Mouse (Mus musculus): ENCODE measurements around the gene Gja8. TPM values are rescaled to one million over a fixed set of nuclear protein-coding genes. Genes with fewer than 3 reads are reported as not detected.

Gja8 gene
- not detected in 2 replicates for polyA plus RNA-seq (2015; fragmentation: Nextera tagmentation; extraction: Ambion mirVana)

DNA sequence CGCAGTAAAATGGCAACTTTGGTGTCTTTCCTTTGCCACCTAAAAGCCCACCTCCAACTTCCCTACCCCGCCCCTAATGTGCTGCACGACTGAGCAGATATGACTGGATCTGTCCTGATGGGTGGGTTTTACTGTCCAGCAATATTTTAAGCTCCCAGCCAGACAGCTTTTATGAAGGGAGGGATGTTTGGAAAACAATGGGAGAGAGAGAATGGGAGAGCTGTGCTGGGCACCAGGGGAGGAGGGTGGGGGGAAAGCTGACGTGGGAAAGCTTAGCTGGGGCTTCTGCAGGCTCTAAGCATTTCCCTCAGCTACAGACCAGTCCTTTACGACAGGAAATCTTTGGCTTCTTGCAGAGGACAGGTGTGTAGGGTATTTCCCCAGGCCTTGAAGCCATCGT, at the start of gene Gja8:
Gja8 (minus strand) TSS at position 101 of the 400 bp plus-strand sequence.
- Histone ChIP-seq H3K9ac (no peak within 1 kb of the TSS), H3K27ac (no peak within 1 kb of the TSS), H3K4me1 (no peaks in the 10 kb centered on the region), H3K4me3 (replicated peaks) (no peak within 1 kb of the TSS), H3K36me3 (no peaks in the 10 kb centered on the region), H3K27me3 (replicated peaks) (no peaks in the 10 kb centered on the region), H3K4me2 (no peak within 1 kb of the TSS), H3K9me3 (no peaks in the 10 kb centered on the region)
- WGBS: 61% methylated on average over 6 of the region's 6 CpGs
- ATAC-seq (ENCODE audit: insufficient read depth, low FRiP score, low read depth): no peak

DNA sequence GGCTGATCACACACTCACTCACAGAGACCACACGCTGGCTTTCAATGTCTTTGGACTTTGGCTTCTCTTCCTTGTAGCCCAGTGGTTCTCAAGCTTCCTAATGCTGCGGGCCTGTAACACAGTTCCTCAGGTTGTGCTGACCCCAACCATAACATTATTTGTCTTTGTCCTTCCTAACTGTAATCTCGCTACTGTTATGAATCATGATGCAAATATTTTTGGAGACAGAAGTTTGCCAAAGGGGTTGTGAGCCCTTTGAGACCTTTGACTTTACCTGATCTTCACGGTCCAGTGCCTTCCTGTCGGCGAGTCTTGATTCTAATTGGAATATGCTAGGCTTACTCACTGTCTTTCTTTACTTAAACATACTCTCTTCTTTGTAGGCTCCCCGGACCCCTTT, 48.6 kb upstream of the Gja8 start:
- Histone ChIP-seq H3K27ac (no peak overlapping the region), H3K4me3 (replicated peaks) (no peak overlapping the region), H3K9me3 (no peaks in the 10 kb centered on the region), H3K4me1 (no peaks in the 10 kb centered on the region), H3K9ac (no peak overlapping the region), H3K4me2 (no peak overlapping the region), H3K36me3 (no peaks in the 10 kb centered on the region), H3K27me3 (replicated peaks) (no peaks in the 10 kb centered on the region)
- ATAC-seq (ENCODE audit: insufficient read depth, low FRiP score, low read depth): no peak
- WGBS: 80% methylated on average over 7 of the region's 7 CpGs

DNA sequence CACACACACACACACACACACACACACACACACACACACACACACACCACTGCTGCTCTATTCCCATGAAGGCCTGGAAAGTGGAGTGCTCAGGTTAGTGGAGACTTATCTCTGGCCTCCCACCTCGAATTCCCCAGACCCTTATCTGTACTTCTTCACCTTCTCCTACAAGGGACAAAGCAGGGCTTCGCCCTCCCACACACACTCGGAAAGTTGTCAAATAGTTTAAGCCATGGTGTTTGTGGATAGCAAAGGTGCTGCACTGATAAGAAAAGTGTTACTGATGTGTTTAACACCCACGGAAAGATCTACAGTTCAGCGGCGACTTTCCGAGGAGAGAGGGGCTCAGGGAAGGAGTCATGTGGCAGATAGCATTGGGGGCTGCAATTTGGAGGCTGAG, 45.2 kb upstream of the Gja8 start:
- H3K9me3 ChIP-seq: no peaks in the 10 kb centered on the region
- no peaks in the 10 kb centered on the region for H3K36me3 ChIP-seq
- WGBS: 10% methylated on average over 7 of the region's 7 CpGs
- no peak overlapping the region for H3K4me3 ChIP-seq (replicated peaks)
- no peak overlapping the region for H3K9ac ChIP-seq
- H3K27ac ChIP-seq: no peak overlapping the region
- no peaks in the 10 kb centered on the region for H3K4me1 ChIP-seq
- no peaks in the 10 kb centered on the region for H3K27me3 ChIP-seq (replicated peaks)
- no peak for ATAC-seq (ENCODE audit: insufficient read depth, low FRiP score, low read depth)
- no peak overlapping the region for H3K4me2 ChIP-seq

DNA sequence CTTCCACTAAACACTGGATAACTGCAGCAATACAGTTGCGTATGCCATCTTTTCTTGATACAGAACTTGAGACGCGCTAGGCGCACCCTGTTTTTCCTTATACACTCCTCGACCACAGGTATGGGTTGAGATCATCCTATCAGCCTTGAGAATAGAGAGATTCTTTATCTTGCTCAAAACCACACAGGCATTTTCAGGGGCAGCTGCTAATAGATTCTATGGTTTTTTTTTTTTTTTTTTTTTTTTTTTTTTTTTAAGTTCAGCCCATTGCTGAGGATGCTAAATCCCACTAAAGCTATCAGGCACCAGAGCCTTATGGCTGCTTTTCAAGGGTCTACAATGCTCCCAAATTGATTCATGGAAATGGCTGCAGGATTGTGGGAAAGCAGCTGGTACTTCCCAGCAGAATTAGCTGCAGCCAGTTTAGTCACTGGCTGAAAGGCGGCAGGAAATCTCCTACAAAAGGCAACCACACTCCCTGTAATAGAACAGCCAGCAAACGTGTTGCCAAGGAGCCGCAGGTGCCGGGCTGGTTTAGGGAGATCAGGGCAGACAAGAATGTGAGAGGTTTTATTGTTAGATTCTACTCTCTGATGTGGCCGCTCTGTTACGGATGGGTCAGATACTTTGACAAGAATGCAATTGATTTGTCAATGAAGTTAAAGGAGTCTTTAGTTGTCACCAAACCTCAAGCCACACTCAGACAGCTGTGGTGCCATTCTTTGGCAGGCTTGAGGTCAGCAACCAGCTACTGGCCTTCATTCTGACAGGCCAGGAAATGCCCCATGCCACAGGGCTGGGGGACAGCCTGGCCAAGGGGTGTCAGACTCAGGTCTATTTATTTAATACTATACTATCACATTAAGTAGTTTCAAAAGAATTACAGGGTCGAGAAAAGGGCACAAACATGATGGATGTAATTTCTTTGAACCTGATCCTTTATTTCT, 37.5 kb upstream of the Gja8 start:
- H3K36me3 ChIP-seq: no peaks in the 10 kb centered on the region
- 65% methylated on average over 12 of the region's 12 CpGs for WGBS
- H3K9ac ChIP-seq: no peak overlapping the region
- no peaks in the 10 kb centered on the region for H3K27me3 ChIP-seq (replicated peaks)
- no peak overlapping the region for H3K27ac ChIP-seq
- H3K4me2 ChIP-seq: no peak overlapping the region
- no peak for ATAC-seq (ENCODE audit: insufficient read depth, low FRiP score, low read depth)
- H3K4me1 ChIP-seq: no peaks in the 10 kb centered on the region
- H3K9me3 ChIP-seq: no peaks in the 10 kb centered on the region
- H3K4me3 ChIP-seq (replicated peaks): no peak overlapping the region

DNA sequence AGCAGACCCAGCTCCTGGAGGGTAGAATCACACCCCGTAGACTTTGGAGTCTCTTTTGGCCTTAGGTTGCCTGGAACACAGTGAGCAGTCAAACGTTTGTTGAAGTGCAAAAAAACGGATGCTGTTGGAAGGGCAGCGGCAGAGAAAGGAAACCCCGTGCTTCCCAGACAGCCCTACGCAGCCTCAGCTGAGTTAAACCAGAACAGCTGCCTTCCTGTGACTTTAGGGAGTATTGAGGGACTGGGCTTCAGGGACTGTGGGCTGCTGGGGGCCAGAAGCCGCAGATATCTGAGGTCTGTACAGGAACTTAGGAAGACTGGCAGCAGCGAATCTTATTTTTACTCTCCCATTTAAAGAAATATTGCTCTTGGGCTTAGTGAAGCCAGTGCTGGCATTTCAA, 34.8 kb upstream of the Gja8 start:
- H3K4me1 ChIP-seq: no peaks in the 10 kb centered on the region
- no peak overlapping the region for H3K9ac ChIP-seq
- no peak overlapping the region for H3K4me3 ChIP-seq (replicated peaks)
- no peak overlapping the region for H3K4me2 ChIP-seq
- 29% methylated on average over 8 of the region's 8 CpGs for WGBS
- no peaks in the 10 kb centered on the region for H3K9me3 ChIP-seq
- ATAC-seq (ENCODE audit: insufficient read depth, low FRiP score, low read depth): no peak
- H3K27me3 ChIP-seq (replicated peaks): no peaks in the 10 kb centered on the region
- no peak overlapping the region for H3K27ac ChIP-seq
- H3K36me3 ChIP-seq: no peaks in the 10 kb centered on the region

DNA sequence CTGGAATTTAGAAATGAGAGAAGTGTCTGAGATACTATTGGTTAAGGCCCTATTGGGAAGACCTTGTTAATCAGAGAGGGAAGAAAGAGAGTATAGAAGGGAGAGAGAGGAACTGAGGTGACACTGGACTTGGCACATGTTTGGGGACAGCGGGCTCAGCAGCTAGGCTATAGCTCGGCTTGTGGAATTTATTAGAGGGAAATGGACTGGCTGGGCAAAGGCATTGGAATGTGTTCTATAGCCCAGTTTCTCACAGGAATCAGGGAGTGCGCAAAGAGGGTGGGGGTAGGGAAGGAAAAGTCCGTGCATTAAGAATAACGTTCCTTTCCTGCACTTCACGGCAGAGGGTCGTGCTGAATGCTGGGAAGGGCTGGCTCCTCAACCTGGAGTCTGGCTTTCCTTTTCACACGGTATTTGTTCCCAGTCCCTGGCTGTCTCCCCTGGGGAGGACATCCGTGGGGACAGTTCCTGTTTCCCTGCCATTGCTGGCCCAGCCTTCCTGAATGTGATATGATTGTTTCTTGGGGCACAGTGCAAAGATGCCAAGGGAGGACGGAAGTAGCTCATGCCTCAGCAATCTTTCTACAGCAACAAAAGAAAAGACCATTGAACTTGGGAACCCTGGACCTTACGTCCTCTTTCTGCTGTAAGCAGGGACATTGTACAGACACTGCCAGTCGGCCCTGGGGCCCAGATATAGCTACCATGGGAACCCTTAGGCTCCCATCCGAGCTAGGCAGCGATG, 27.8 kb upstream of the Gja8 start:
- ATAC-seq (ENCODE audit: insufficient read depth, low FRiP score, low read depth): 0 out of 2 replicates have a peak, but pooled peaks have one; percentile 7
- no peak overlapping the region for H3K27ac ChIP-seq
- H3K4me1 ChIP-seq: peaks cover 3% of the 10 kb centered on the region; the same call in 1 of the 2 replicates
- H3K36me3 ChIP-seq: no peaks in the 10 kb centered on the region
- 42% methylated on average over 14 of the region's 14 CpGs for WGBS
- H3K27me3 ChIP-seq (replicated peaks): no peaks in the 10 kb centered on the region
- no peak overlapping the region for H3K9ac ChIP-seq
- no peak overlapping the region for H3K4me3 ChIP-seq (replicated peaks)
- H3K9me3 ChIP-seq: no peaks in the 10 kb centered on the region
- H3K4me2 ChIP-seq: peak overlapping the region; percentile 25

DNA sequence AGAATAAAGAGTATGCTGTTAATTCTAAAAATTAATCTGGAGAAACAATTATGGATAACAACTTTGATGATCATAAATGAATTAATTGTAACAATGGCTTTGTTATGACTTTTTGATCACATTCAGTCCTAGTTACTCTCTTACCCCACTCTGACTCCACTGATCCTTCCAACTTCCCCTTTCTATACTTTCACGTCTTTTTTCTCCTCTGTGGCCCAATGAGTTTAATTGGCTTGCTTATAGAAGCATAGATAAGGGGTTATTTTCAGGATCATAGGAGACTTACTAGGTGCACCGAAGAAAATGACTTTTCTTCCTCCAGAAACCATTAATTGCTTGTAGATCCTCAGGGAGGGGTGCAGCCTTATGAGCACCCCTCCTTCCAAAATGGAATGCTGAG, 16.9 kb upstream of the Gja8 start:
- no peak overlapping the region for H3K9ac ChIP-seq
- H3K4me1 ChIP-seq: no peaks in the 10 kb centered on the region
- no peaks in the 10 kb centered on the region for H3K36me3 ChIP-seq
- no peak overlapping the region for H3K4me2 ChIP-seq
- H3K4me3 ChIP-seq (replicated peaks): no peak overlapping the region
- no peaks in the 10 kb centered on the region for H3K9me3 ChIP-seq
- WGBS: 89% methylated on average over 2 of the region's 2 CpGs
- no peak for ATAC-seq (ENCODE audit: insufficient read depth, low FRiP score, low read depth)
- H3K27ac ChIP-seq: no peak overlapping the region
- H3K27me3 ChIP-seq (replicated peaks): 0 out of 2 replicates have a peak, but pooled peaks cover 4% of the 10 kb centered on the region

DNA sequence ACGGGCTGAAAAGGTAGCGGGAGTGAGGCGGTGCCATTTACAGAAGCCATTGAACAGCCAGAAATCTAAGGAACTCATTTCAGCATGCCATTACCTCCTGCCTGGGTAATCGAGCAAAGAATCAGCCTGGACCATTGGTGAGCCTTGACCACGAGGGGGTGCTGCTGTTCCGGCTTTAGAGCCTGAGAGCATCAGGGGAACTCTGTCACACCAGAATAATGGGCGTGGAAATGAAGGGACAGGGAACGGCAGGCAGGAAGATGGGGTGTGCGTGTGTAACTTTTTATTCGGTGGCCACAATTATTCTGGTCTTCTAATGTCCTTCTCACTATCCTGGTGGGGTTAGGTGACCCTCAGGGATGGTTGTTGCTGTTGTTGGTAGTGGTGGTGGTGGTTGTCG, 12.9 kb upstream of the Gja8 start:
- WGBS: 12% methylated on average over 11 of the region's 11 CpGs
- ATAC-seq (ENCODE audit: insufficient read depth, low FRiP score, low read depth): 0 out of 2 replicates have a peak, but pooled peaks have one; percentile 60
- Histone ChIP-seq H3K4me3 (replicated peaks) (no peak overlapping the region), H3K9me3 (no peaks in the 10 kb centered on the region), H3K9ac (no peak overlapping the region), H3K36me3 (no peaks in the 10 kb centered on the region), H3K27me3 (replicated peaks) (0 out of 2 replicates have a peak, but pooled peaks cover 4% of the 10 kb centered on the region), H3K27ac (no peak overlapping the region), H3K4me2 (peak overlapping the region; percentile 42; the same call in 1 of the 2 replicates), H3K4me1 (no peaks in the 10 kb centered on the region)

DNA sequence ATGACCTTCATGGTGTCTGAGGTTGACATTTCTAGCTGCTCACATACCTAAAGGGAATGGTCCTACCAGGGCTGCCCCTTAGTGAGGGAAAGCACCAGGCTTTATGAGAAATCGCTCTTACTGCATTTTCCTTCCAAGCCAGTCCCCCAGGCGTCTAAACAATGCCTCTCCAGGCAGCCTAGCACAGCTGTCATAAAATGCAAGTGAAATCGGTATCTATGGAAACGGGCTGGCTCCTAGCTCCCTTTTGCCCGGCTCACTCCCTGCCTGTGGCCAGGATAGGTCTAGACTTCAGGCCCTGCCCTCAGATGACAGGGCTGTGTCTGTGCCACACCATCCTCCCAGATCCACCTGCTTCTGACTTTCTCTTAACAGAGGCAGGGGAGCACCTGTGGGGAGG, 11.8 kb upstream of the Gja8 start:
- H3K27me3 ChIP-seq (replicated peaks): 0 out of 2 replicates have a peak, but pooled peaks cover 4% of the 10 kb centered on the region
- no peaks in the 10 kb centered on the region for H3K9me3 ChIP-seq
- WGBS: 23% methylated on average over 5 of the region's 5 CpGs
- no peaks in the 10 kb centered on the region for H3K4me1 ChIP-seq
- no peak overlapping the region for H3K27ac ChIP-seq
- no peaks in the 10 kb centered on the region for H3K36me3 ChIP-seq
- no peak overlapping the region for H3K4me2 ChIP-seq
- H3K9ac ChIP-seq: no peak overlapping the region
- H3K4me3 ChIP-seq (replicated peaks): no peak overlapping the region
- ATAC-seq (ENCODE audit: insufficient read depth, low FRiP score, low read depth): no peak; the same call in 1 of the 2 replicates

DNA sequence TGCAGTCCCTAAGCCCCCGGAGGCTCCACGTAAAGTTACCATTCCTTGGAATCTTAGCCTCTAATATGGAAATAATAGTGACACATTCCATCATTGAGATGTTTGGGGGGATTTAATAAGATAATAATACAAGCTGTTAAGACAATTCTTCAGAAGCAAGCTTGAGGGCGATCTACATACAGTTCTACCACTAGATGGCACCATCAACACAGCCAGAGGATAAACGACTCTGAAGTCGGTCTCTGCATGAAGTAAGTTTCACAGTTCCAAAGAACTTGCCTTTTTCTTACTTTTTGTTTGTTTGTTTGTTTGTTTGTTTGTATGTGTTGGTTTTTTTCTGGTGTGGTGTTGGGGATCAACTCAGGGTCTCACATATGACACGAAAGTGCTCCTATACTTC, 10.4 kb upstream of the Gja8 start:
- WGBS: 9% methylated on average over 6 of the region's 6 CpGs

DNA sequence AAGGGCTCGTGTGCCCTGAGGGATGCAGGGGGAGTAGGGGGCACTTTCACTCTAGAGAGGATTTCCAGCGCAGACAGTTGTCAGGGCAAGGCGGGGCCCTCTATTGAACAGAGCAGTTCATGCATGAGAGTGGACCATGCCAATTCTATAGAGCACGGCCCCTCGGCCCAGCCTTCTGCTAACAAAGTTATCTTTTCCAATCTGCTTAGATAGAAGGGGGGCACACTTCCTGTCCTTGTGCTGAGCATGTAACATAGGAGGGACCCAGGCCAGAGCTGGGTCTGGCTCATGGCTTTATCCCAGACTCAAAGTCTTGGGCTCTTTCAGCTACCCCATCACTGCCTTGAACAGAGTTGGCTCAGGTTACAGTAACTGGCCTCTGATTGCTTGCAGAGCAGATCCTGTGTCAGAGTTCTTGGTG, 5.5 kb upstream of the Gja8 start:
- H3K9me3 ChIP-seq: no peaks in the 10 kb centered on the region
- no peaks in the 10 kb centered on the region for H3K36me3 ChIP-seq
- H3K27ac ChIP-seq: no peak overlapping the region
- 35% methylated on average over 5 of the region's 5 CpGs for WGBS
- H3K9ac ChIP-seq: no peak overlapping the region
- H3K4me1 ChIP-seq: no peaks in the 10 kb centered on the region
- ATAC-seq (ENCODE audit: insufficient read depth, low FRiP score, low read depth): no peak
- H3K27me3 ChIP-seq (replicated peaks): no peaks in the 10 kb centered on the region
- no peak overlapping the region for H3K4me3 ChIP-seq (replicated peaks)
- H3K4me2 ChIP-seq: no peak overlapping the region

More for the DNA sequence above, 10.4 kb upstream of the Gja8 start:
- no peaks in the 10 kb centered on the region for H3K36me3 ChIP-seq
- no peak for ATAC-seq (ENCODE audit: insufficient read depth, low FRiP score, low read depth)
- H3K27ac ChIP-seq: no peak overlapping the region
- no peak overlapping the region for H3K4me3 ChIP-seq (replicated peaks)
- no peaks in the 10 kb centered on the region for H3K9me3 ChIP-seq
- H3K4me2 ChIP-seq: no peak overlapping the region
- no peak overlapping the region for H3K9ac ChIP-seq
- H3K4me1 ChIP-seq: no peaks in the 10 kb centered on the region
- H3K27me3 ChIP-seq (replicated peaks): 0 out of 2 replicates have a peak, but pooled peaks cover 4% of the 10 kb centered on the region

DNA sequence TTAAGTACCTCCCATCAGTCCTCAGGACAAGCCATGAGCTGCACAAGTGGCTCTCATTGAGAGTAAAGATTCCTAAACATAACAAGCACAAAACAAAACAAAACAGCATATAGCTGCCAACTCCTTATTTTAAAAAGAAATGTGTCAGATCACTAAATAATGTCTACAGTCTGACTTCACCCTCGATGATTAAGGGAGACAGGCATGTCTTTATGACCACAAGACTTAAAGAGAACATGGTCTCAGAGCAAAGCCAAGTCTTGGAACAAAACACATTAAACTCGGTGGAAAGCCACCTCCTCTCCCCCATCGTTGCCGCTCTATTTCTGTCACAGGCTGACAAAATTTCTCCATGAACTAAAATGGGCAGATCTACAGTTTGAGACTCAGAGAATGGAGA, 1.2 kb downstream of the Gja8 start:
- H3K4me1 ChIP-seq: no peaks in the 10 kb centered on the region

More for the DNA sequence above, 1.2 kb downstream of the Gja8 start:
- no peak overlapping the region for H3K4me2 ChIP-seq
- H3K27ac ChIP-seq: no peak overlapping the region
- H3K4me3 ChIP-seq (replicated peaks): no peak overlapping the region
- no peak overlapping the region for H3K9ac ChIP-seq
- WGBS: 77% methylated on average over 4 of the region's 4 CpGs
- no peaks in the 10 kb centered on the region for H3K36me3 ChIP-seq
- ATAC-seq (ENCODE audit: insufficient read depth, low FRiP score, low read depth): no peak
- no peaks in the 10 kb centered on the region for H3K27me3 ChIP-seq (replicated peaks)
- H3K9me3 ChIP-seq: no peaks in the 10 kb centered on the region
